Mouse (Mus musculus) ES-Bruce4 (cell line): ENCODE measurements at regions not wholly inside any gene's neighbourhood (a gene's known extent, or its start where the extent isn't known, plus 50 kb on each side); places are given as distances from the start of the nearest gene placed in this dataset.
"Not testable (repeated sequence)": the region's sequence is repeated elsewhere in the genome, so short reads cannot be mapped to it uniquely, and the experiment has no call there.

ENCODE experiments used
- H3K27ac ChIP-seq: 2 replicates; pipeline ENCODE4 v1.5.1; 2012; ENCODE audit warnings: low read length, inconsistent platforms; ENCODE audit not compliant: insufficient read depth
- H3K27me3 ChIP-seq: 2 replicates; pipeline ENCODE4 v1.6.1; 2012; ENCODE audit warnings: mild to moderate bottlenecking, low read length, inconsistent platforms; ENCODE audit not compliant: control insufficient read depth, poor library complexity, insufficient read depth, severe bottlenecking
- H3K36me3 ChIP-seq: 2 replicates; pipeline ENCODE4 v1.6.1; 2012; ENCODE audit warnings: inconsistent platforms, mild to moderate bottlenecking, low read length, moderate library complexity; ENCODE audit not compliant: control insufficient read depth, poor library complexity, insufficient read depth, severe bottlenecking
- H3K4me1 ChIP-seq: one replicate; pipeline ENCODE4 v1.8.1; 2011; ENCODE audit warnings: low read length; ENCODE audit not compliant: control insufficient read depth, insufficient read depth
- H3K4me3 ChIP-seq: 2 replicates; pipeline ENCODE4 v1.5.1; 2011; ENCODE audit warnings: low read depth, mild to moderate bottlenecking, low read length
- H3K9ac ChIP-seq: 2 replicates; pipeline ENCODE4 v1.6.1; 2012; ENCODE audit warnings: low read depth, mild to moderate bottlenecking, inconsistent platforms; ENCODE audit not compliant: poor library complexity, severe bottlenecking
- H3K9me3 ChIP-seq: replicated peaks from 2 replicates; pipeline ENCODE4 v1.6.1; 2012; ENCODE audit warnings: mild to moderate bottlenecking, low read length, inconsistent platforms; ENCODE audit not compliant: control insufficient read depth, poor library complexity, insufficient read depth, severe bottlenecking
- CTCF ChIP-seq: IDR thresholded peaks from one replicate; pipeline ENCODE4 v1.8.1; 2011; ENCODE audit warnings: low read depth, low read length
- EP300 ChIP-seq: IDR thresholded peaks from 2 replicates; pipeline ENCODE4 v1.6.1; 2011; ENCODE audit warnings: low read depth, low read length; ENCODE audit not compliant: insufficient read depth
- POLR2A ChIP-seq: IDR thresholded peaks from one replicate; pipeline ENCODE4 v1.8.1; 2011; ENCODE audit warnings: low read length; ENCODE audit not compliant: insufficient read depth

- TF ChIP-seq EP300: no peak
- no peak for TF ChIP-seq CTCF
- TF ChIP-seq POLR2A: no peak
- no peak overlapping the region for H3K9ac ChIP-seq
- H3K27me3 ChIP-seq: no peaks in the 10 kb centered on the region
- H3K27ac ChIP-seq: 0 out of 2 replicates have a peak overlapping the region, but pooled peaks have one; percentile 59
- H3K4me3 ChIP-seq: no peak overlapping the region
- peaks cover 9% of the 10 kb centered on the region; the same call in 1 of the 2 replicates for H3K9me3 ChIP-seq
- no peaks in the 10 kb centered on the region for H3K4me1 ChIP-seq
- H3K36me3 ChIP-seq: no peaks in the 10 kb centered on the region
Observed at GRCm38 (mm10) chr8:4934551-4934950, 155.2 kb upstream of the Shcbp1 start.

GRCm38 (mm10) chr8:4934035-4934434 lies 154.7 kb upstream of the Shcbp1 start:
- Histone ChIP-seq H3K27ac (peak overlapping the region; percentile 94), H3K4me3 (no peak overlapping the region), H3K27me3 (no peaks in the 10 kb centered on the region), H3K4me1 (no peaks in the 10 kb centered on the region), H3K36me3 (no peaks in the 10 kb centered on the region), H3K9me3 (peaks cover 9% of the 10 kb centered on the region; the same call in 1 of the 2 replicates), H3K9ac (no peak overlapping the region)
- TF ChIP-seq EP300: 0 out of 2 replicates have a peak, but pooled peaks have one; percentile 67
- TF ChIP-seq CTCF: no peak

GRCm38 (mm10) chr8:4916447-4916846 lies 137.1 kb upstream of the Shcbp1 start:
- H3K27ac ChIP-seq: no peak overlapping the region
- no peaks in the 10 kb centered on the region for H3K27me3 ChIP-seq
- H3K4me1 ChIP-seq: no peaks in the 10 kb centered on the region
- no peak overlapping the region for H3K4me3 ChIP-seq
- peaks cover 16% of the 10 kb centered on the region for H3K9me3 ChIP-seq
- no peak overlapping the region for H3K9ac ChIP-seq
- no peaks in the 10 kb centered on the region for H3K36me3 ChIP-seq
- TF ChIP-seq EP300 (no peak), POLR2A (no peak), CTCF (no peak)

GRCm38 (mm10) chr8:4895046-4895445 lies 115.7 kb upstream of the Shcbp1 start:
- no peak overlapping the region for H3K27ac ChIP-seq
- peaks cover 23% of the 10 kb centered on the region for H3K9me3 ChIP-seq
- no peaks in the 10 kb centered on the region for H3K4me1 ChIP-seq
- H3K27me3 ChIP-seq: no peaks in the 10 kb centered on the region
- no peak overlapping the region for H3K9ac ChIP-seq
- no peak overlapping the region for H3K4me3 ChIP-seq
- no peaks in the 10 kb centered on the region for H3K36me3 ChIP-seq
- no peak for TF ChIP-seq POLR2A
- TF ChIP-seq CTCF: no peak
- TF ChIP-seq EP300: no peak

GRCm38 (mm10) chr8:4868761-4869160 lies 89.4 kb upstream of the Shcbp1 start:
- H3K27ac ChIP-seq, H3K9ac ChIP-seq, H3K4me1 ChIP-seq, H3K9me3 ChIP-seq, H3K4me3 ChIP-seq, H3K27me3 ChIP-seq, H3K36me3 ChIP-seq: not testable (repeated sequence)
- TF ChIP-seq CTCF: peak; percentile 33

- Histone ChIP-seq H3K4me3 (no peak overlapping the region), H3K9ac (no peak overlapping the region), H3K27me3 (no peaks in the 10 kb centered on the region), H3K27ac (no peak overlapping the region), H3K4me1 (no peaks in the 10 kb centered on the region), H3K36me3 (no peaks in the 10 kb centered on the region), H3K9me3 (no peaks in the 10 kb centered on the region)
- no peak for TF ChIP-seq POLR2A
- no peak for TF ChIP-seq EP300
- TF ChIP-seq CTCF: no peak
Observed at GRCm38 (mm10) chr8:4839087-4839486, 59.7 kb upstream of the Shcbp1 start.
